Mouse (Mus musculus) bone marrow macrophage, adult 2 months (primary cell): Measurements from ENCODE around the gene Gm2056. TPM values are rescaled to one million over a fixed set of nuclear protein-coding genes. Genes with fewer than 3 reads are reported as not detected.
"Not testable (repeated sequence)": the region's sequence is repeated elsewhere in the genome, so short reads cannot be mapped to it uniquely, and the experiment has no call there.

Experiments
- H3K27ac ChIP-seq: 2 replicates; pipeline ENCODE4 v1.5.1; 2012; ENCODE audit warnings: low read depth, low read length; ENCODE audit not compliant: insufficient read depth
- H3K4me1 ChIP-seq: 2 replicates; pipeline ENCODE4 v1.6.1; 2012; ENCODE audit warnings: low read length; ENCODE audit not compliant: control insufficient read depth, insufficient read depth
- H3K4me3 ChIP-seq: 2 replicates; pipeline ENCODE4 v1.5.1; 2012; ENCODE audit warnings: mild to moderate bottlenecking, low read length, moderate library complexity; ENCODE audit not compliant: insufficient read depth
- polyA plus RNA-seq: library from polyadenylated mRNA; stranded (reverse); fragments of >200 nt; gene quantifications from 2 replicates; pipeline ENCODE4 v1.2.4, GENCODE M21; 2012; ENCODE audit not compliant: missing spikeins, insufficient read depth, insufficient read length

Gm2056 gene
- polyA plus RNA-seq = not detected in 2 replicates

DNA sequence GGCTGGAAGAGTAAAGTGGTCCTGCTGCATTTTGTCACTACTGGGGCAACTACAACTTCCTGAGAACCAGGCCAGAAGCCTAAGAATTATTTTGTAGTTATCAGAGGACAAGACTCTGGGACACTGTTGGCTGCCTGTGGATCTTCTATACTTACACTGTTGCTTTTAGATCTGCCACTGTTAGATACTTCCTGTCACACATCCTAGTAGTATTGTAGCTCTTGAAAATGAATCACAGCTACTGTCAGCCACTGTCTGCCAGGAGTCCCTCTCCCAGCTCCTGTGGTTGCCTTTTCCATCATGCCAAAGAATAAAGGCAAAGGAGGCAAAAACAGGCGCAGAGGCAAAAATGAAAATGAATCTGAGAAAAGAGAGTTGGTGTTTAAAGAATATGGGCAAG is at the start of gene Gm2056:
Gene Gm2056, plus strand, starts transcription at position 301 of the 400 bp plus-strand sequence.
- H3K4me1 ChIP-seq, H3K27ac ChIP-seq, H3K4me3 ChIP-seq: not testable (repeated sequence)

DNA sequence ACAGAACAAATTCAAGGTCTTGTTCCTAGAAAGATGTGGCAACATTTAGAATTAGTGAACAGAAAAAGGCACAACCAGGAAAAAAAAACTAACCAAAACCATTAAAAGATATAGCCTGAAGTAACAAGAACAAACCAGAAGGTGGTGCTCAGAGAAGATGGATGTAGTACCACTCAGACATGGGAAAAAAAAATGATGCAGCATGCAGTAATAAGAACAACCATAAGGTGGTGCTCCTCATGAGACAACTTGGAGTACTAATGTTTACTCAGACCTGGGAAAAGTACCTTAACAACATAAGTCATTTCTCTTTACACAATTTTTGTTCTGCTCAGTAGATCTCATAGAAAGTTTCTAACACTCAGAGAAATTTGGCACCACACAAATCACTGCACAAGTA is 42.8 kb upstream of the Gm2056 start:
- H3K4me1 ChIP-seq, H3K4me3 ChIP-seq, H3K27ac ChIP-seq: not testable (repeated sequence)

DNA sequence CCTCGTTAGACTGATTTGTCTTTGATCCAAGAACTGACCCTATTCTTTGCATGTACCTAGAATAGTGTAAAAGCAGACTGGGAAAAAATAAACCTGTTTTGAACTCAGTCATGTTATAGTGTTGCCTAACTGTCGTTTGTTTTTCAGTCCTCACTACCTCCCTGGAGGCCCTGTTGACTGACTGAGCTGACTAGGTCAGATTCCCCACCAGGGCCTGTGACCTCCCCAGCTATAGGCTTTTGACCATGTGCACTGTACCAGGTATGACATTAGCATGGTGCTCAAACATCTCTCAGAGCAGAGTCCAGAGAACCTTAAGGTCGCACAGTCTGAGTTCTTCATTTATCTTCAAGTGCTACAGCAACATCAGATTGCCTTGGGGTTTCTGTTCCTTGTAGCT is 22.7 kb upstream of the Gm2056 start:
- H3K4me3 ChIP-seq, H3K27ac ChIP-seq, H3K4me1 ChIP-seq: not testable (repeated sequence)

DNA sequence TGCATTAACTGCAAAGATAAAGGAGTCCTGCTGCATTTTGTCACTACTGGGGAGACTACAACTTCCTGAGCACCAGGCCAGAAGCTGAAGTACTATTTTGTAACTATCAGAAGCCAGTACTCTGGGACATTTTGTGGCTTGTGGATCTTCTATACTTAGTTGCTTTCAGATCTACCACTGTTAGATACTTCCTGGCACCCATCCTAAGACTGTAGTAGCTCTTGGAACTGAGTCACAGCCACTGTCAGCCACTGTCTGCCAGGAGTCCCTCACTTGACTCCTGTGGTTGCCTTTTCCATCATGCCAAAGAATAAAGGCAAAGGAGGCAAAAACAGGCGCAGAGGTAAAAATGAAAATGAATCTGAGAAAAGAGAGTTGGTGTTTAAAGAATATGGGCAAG is 15.3 kb upstream of the Gm2056 start, which contains the start of gene Gm2075:
Gene Gm2075, plus strand, starts transcription at position 301 of the 400 bp plus-strand sequence.
- not testable (repeated sequence) for H3K4me3 ChIP-seq, H3K27ac ChIP-seq, H3K4me1 ChIP-seq

DNA sequence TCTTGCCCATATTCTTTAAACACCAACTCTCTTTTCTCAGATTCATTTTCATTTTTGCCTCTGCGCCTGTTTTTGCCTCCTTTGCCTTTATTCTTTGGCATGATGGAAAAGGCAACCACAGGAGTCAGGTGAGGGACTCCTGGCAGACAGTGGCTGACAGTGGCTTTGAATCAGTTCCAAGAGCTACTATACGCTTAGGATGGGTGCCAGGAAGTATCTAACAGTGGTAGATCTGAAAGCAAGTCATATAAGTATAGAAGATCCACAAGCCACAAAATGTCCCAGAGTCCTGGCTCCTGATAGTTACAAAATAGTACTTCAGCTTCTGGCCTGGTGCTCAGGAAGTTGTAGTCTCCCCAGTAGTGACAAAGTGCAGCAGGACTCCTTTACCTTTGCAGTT is 8.1 kb upstream of the Gm2056 start, which contains the start of gene Gm6803:
Gene Gm6803, minus strand, starts transcription at position 101 of the 400 bp plus-strand sequence.
- H3K27ac ChIP-seq, H3K4me1 ChIP-seq, H3K4me3 ChIP-seq: not testable (repeated sequence)

DNA sequence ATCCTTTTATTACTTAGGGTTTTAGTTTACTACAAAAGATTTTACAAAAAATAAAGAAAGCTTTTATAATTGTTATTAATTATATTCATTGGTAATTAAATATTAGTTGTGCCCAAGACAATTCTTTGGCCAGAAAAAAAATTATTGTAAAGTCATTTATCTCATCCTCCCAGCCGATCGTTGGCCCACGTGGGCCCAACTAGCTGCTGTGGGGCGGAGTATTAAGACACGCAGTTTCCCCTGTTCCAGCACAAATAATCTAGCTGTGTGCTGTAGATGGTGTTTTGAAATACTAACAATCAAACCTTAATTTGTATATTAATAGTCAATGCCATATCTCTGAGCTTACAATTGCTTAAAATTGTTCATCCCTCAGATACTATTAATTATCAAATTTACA is 5.4 kb downstream of the Gm2056 start:
- not testable (repeated sequence) for H3K27ac ChIP-seq, H3K4me1 ChIP-seq, H3K4me3 ChIP-seq

DNA sequence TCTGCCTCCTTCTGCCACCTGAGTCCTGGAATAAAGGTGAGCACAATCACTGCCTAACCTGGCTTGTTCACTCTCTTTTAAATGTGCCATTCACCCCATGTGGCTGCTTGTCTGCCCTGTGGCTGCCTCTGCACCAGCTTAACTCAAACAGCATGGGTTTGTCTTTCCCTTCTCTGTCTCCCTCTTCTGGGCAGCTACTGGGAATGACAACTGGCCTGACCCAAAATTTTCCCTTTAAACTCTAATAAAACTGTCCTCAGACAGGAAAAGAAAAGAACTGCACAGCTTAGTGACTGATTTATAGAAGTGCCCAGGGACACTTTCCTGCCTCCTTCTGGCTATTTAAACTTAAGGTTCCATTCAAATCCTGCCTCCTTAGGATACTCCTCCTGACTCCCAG is 12.3 kb downstream of the Gm2056 start:
- not testable (repeated sequence) for H3K4me1 ChIP-seq, H3K4me3 ChIP-seq, H3K27ac ChIP-seq

DNA sequence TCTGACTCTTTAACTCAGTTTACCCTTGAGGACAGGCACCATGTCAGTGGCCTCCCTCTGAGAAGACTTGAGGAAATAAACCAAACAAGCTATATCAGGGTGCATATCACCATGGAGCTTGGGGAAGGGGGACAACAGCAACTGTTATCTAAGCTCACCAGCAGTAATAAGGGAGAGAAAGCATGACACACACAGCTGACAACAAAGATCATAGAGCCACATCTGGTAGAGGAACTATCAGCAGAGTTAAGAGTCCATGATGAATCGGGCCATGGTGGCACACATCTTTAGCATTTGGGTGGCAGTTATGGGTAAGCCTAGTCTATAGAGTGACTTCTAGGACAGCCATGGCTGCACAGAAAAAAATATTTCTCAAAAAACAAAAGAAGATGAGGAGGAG is 12.9 kb downstream of the Gm2056 start:
- not testable (repeated sequence) for H3K4me1 ChIP-seq, H3K27ac ChIP-seq

DNA sequence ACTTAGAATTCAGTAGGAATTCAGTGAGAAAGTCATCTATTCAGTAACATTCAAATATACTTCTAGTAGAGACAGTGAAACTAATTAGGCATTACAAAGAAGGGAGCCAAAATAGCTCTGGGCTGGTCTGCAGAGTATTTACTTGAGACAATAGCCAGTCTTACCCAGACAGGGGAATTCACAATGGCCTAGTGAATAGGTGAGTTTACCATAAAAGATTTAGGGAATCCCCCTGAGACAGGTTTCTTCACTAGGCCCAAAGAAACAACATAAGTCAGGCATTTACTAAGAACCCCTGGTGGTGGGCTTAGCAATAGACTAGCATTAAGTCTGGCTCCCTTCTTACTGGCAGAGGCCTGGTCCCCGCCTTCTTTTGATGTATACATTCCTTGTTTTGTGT is 18.4 kb downstream of the Gm2056 start:
- H3K4me3 ChIP-seq, H3K4me1 ChIP-seq, H3K27ac ChIP-seq: not testable (repeated sequence)

More for the DNA sequence above, 12.9 kb downstream of the Gm2056 start:
- H3K4me3 ChIP-seq = not testable (repeated sequence)

Other genes with a start within 250 kb of the Gm2056 start
- not detected in 2 replicates for gene Gm21936, start 231.5 kb upstream of the Gm2056 start, polyA plus RNA-seq
- gene BB287469, start 210.4 kb upstream of the Gm2056 start, polyA plus RNA-seq = not detected in 2 replicates
- gene Gm2001, start 184.7 kb upstream of the Gm2056 start, polyA plus RNA-seq = not detected in 2 replicates
- gene Gm2016, start 152.9 kb upstream of the Gm2056 start, polyA plus RNA-seq = not detected in 2 replicates
- not detected in 2 replicates for gene Gm2022, start 131.6 kb upstream of the Gm2056 start, polyA plus RNA-seq
- gene Gm2035, start 107.1 kb upstream of the Gm2056 start, polyA plus RNA-seq = not detected in 2 replicates
- gene Gm2042, start 72.9 kb upstream of the Gm2056 start, polyA plus RNA-seq = not detected in 2 replicates
- gene Gm2075, start 15.2 kb upstream of the Gm2056 start, polyA plus RNA-seq = not detected in 2 replicates
- gene Gm6803, start 8.2 kb upstream of the Gm2056 start, polyA plus RNA-seq = not detected in 2 replicates
- not detected in 2 replicates for gene Gm16368, start 56.7 kb downstream of the Gm2056 start, polyA plus RNA-seq
- gene Gm10436, start 155.1 kb downstream of the Gm2056 start, polyA plus RNA-seq = not detected in 2 replicates
- not detected in 2 replicates for gene Gm8332, start 223.1 kb downstream of the Gm2056 start, polyA plus RNA-seq
- not detected in 2 replicates for gene Gm5662, start 247.5 kb downstream of the Gm2056 start, polyA plus RNA-seq